Mouse (Mus musculus) WW6 (cell line): ENCODE measurements around the gene Pdlim3.

Experiments
- DNase-seq: peaks from one replicate; pipeline ENCODE4 v3.0.0-alpha.2; 2013; ENCODE audit warnings: low read depth, low spot score

Pdlim3 gene

GRCm38 (mm10) chr8:45905591-45906250 lies 20.5 kb downstream of the Pdlim3 start:
- no peak for DNase-seq

DNA sequence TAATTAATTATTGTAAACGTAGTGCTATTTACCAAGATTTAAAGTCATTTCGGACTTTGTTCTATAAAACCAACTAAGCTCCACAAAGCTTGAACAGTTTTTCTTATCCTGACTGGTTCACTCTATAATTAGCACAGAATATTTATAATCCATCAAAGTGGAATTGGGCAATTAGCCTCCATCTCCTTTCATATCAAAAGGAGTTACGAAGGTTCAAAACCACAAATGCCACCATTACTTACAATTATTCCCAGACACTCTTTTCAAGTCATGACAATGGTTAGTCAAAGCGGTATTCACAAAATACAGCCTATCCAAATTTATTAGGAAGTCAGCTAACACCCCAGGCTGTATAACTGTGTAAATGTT lies 21.0 kb downstream of the Pdlim3 start:
- no peak for DNase-seq

- no peak for DNase-seq
Observed at GRCm38 (mm10) chr8:45913707-45914106, 28.4 kb downstream of the Pdlim3 start.

DNA sequence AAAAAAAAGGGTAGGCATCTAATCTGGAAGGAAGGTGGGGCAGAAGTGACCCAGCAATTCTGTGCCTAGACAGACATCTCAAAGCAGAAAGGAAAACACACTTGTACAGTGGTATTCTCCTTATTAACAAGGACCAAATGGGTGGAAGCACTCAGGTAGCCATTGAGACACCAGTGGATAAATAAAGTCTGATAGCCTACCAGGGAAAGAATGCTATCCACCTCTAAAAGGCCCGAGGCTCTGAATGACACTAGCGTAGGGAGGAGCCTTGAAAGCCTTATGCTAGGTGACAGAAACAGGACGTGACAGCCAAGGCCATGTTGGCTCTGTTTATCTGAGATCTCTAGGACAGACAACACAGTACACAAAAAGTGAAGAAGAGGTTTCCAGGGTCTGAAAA lies 31.2 kb downstream of the Pdlim3 start:
- DNase-seq, result no peak

DNA sequence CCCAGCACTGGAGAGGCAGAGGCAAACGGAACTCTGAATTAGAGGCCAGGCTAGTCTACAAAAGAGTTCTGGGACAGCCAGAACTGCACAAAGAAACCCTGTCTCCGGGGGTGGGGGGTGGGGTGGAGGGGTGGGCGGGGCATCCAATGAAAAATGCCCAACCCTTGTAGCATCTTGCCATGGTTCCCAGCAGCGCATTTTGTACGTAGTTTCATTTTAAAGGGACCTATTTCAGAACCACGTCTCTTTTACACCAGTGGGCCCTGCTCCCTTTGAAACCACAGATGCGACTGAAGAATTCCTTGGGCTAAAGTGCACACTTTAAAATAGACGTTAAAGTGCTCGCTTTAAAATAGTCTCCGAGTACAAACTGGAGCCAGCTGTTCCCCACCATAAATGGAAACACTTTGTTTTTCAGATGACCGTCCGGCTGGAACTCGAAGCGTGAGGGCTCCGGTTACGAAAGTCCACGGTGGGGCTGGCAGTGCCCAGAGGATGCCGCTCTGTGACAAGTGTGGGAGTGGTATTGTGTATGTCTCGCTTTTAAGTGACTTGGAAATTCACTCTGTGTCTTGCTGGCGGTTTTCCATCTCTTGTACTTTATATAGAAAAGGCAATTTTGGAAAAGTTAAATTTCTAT lies 31.9 kb downstream of the Pdlim3 start:
- no peak for DNase-seq

DNA sequence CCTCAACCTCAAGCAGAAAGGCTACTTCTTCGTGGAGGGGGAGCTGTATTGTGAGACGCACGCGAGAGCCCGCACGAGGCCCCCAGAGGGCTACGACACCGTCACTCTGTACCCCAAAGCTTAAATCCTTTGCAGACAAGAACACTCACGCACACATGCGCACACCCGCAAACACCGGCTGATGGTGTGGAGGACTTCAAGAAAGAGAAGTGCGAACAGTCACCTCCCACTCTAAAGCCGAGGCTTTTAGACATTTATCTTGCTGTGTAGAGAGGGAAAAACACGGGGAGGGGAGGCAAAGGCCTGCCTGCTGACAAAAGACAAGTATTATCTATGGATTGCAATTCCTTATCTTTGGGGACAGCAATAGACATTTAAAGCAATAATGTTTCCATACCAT lies 33.6 kb downstream of the Pdlim3 start:
- DNase-seq, result no peak

DNA sequence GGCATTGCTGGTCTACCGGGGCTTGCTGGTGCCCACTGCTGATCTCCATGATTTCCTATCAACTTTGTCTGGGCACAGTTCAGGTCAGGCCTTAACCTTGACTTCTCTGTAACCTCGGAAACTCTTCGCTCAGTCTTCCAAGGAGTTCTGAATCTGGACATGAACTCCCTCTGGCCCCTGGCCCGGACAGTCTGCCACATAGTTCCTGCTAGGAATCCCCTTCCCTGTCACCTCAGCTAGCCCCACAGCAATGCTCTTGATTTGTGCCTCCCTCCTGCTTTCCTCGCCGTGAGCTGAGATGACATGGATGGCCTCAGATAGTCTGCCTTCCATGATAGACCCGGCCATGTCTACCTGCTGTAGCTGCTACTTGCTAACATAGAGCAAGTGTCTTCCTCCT lies 35.1 kb downstream of the Pdlim3 start:
- DNase-seq, result no peak

GRCm38 (mm10) chr8:45922116-45922515 lies 36.9 kb downstream of the Pdlim3 start:
- no peak for DNase-seq

DNA sequence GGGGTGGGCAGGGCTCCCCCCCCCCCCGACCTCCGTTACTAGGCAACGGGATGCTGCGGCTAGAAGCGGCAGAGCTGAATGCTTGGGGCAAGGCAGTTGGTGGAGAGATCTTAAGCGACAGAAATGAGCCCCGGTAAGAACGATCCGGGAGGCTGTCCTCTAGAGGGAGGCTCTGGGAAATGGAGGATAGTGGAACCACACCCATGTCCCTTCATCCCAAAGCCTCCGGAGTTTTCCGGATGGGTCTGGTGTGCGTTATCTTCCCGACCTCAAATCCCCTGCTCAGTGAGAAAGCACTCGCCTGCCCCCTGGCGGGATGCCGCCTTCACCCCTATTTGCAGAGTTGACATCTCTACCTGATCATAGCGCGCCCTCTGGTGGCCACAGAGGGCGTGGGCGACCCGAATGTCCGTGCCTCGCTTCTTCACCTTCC lies 49.3 kb downstream of the Pdlim3 start, which contains the start of gene Ccdc110:
Gene Ccdc110, plus strand, starts transcription at position 38 of the 433 bp plus-strand sequence.
- DNase-seq, result peak; percentile 53

DNA sequence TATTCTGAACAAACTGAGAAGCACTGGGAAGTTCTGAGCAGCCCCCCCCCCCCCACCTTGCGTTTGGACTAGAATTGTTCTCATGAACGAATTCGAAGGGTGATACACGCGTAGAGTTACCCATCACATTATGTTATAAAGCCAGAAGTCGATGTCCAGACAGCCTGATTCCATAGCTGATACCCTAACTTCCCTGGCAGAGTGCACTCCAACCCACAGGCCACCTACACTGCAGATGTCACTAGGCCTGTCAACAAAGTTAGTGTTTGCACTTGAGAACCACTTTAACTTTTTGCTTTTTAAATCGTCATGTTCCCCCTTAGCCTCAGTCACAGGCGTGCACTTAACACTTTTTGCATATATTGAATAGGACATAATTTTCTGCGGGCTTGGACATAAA lies 51.7 kb downstream of the Pdlim3 start:
- no peak for DNase-seq

GRCm38 (mm10) chr8:45946283-45946682 lies 61.0 kb downstream of the Pdlim3 start:
- no peak for DNase-seq

DNA sequence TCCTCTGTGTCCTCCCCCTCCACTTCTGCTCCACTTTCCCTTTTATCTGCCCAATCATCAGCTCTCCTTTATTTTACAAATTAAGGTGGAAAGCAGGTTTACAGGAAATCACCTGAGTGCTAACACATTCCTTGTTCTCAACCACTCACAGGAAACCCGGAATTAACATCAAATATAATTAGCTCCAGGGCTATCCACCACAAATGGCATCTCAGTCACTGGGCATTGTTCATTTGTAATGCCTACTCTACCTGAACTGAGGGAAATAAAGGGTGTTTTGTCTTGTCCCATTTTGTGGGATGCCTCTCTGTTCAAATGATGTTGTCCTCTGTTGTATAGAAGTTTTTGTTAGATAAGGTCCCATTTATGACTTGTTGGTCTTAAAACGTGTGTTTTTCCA lies 65.4 kb downstream of the Pdlim3 start:
- peak; percentile 20 for DNase-seq
